Mouse (Mus musculus) ES-E14 (cell line): ENCODE results near the gene Csrp3. TPM values are rescaled to one million over a fixed set of nuclear protein-coding genes. Genes with fewer than 3 reads are reported as not detected.

Source experiments
- DNase-seq: peaks from one replicate; pipeline ENCODE4 v3.0.0-alpha.2; 2013; ENCODE audit warnings: low read depth, low spot score
- H3K27ac ChIP-seq: 2 replicates; pipeline ENCODE4 v1.5.1; 2012; ENCODE audit warnings: low read depth, mild to moderate bottlenecking, low read length, moderate library complexity, mixed read lengths; ENCODE audit not compliant: poor library complexity, insufficient read depth, severe bottlenecking
- H3K36me3 ChIP-seq: 2 replicates; pipeline ENCODE4 v1.6.1; 2012; ENCODE audit warnings: mild to moderate bottlenecking, low read length, moderate library complexity, mixed read lengths; ENCODE audit not compliant: control insufficient read depth, poor library complexity, insufficient read depth, severe bottlenecking
- H3K4me1 ChIP-seq, 2 experiments: fragments of 150-350 bp in 1 of 2; sonication (generic) in 1 of 2; 2 replicates each; pipeline ENCODE4 v1.6.1; 2012; ENCODE audit warnings: low read length in 2 of 2, mild to moderate bottlenecking in 1 of 2, mixed read lengths in 1 of 2; ENCODE audit not compliant: control insufficient read depth in 2 of 2, insufficient read depth in 2 of 2, poor library complexity in 1 of 2
- H3K4me3 ChIP-seq, 2 experiments: fragments of 150-350 bp in 1 of 2; sonication (generic) in 1 of 2; 2 replicates each; pipeline ENCODE4 v1.5.1; 2012; ENCODE audit warnings: low read length in 2 of 2, low read depth in 1 of 2, mild to moderate bottlenecking in 1 of 2, mixed read lengths in 1 of 2; ENCODE audit not compliant: insufficient read depth in 1 of 2, poor library complexity in 1 of 2, severe bottlenecking in 1 of 2
- H3K9ac ChIP-seq: 2 replicates; pipeline ENCODE4 v1.6.1; 2012; ENCODE audit warnings: low read depth, mild to moderate bottlenecking, low read length, mixed read lengths; ENCODE audit not compliant: poor library complexity, insufficient read depth, severe bottlenecking
- H3K9me3 ChIP-seq: fragments of 150-350 bp; sonication (generic); 2 replicates; pipeline ENCODE4 v1.6.1; 2012; ENCODE audit warnings: low read depth, mild to moderate bottlenecking, low read length; ENCODE audit not compliant: control insufficient read depth, insufficient read depth
- CHD2 ChIP-seq: IDR thresholded peaks from 2 replicates; pipeline ENCODE4 v1.6.1; 2014; ENCODE audit warnings: mild to moderate bottlenecking, low read depth, low read length, inconsistent platforms
- HCFC1 ChIP-seq: IDR thresholded peaks from 2 replicates; pipeline ENCODE4 v1.6.1; 2012; ENCODE audit warnings: low read length, inconsistent platforms, borderline replicate concordance; ENCODE audit not compliant: insufficient read depth
- MAFK ChIP-seq: IDR thresholded peaks from 2 replicates; pipeline ENCODE4 v1.6.1; 2014; ENCODE audit warnings: mild to moderate bottlenecking, low read depth, low read length, inconsistent platforms; ENCODE audit not compliant: insufficient read depth
- ZC3H11A ChIP-seq: IDR thresholded peaks from 2 replicates; pipeline ENCODE4 v1.6.1; 2012; ENCODE audit warnings: low read depth, mild to moderate bottlenecking, inconsistent platforms, low read length, borderline replicate concordance
- ZNF384 ChIP-seq: IDR thresholded peaks from 2 replicates; pipeline ENCODE4 v1.6.1; 2012; ENCODE audit warnings: low read depth, low read length, inconsistent platforms
- in situ Hi-C, 2 experiments: fragments of 600-800 bp; cut with MboI; formaldehyde crosslinking; loops; one replicate each; pipeline ENCODE4 v1.15.1; 2025; ENCODE audit warnings: low sequenced_read_pairs in 2 of 2, inconsistent platforms in 1 of 2; ENCODE audit not compliant: unreplicated experiment in 2 of 2
- total RNA-seq: library from RNA; depleted of rRNA; stranded (reverse); fragments of 300-350 nt; gene quantifications from 2 replicates; pipeline ENCODE4 v1.2.3, GENCODE M21; 2012

Csrp3 gene
- total RNA-seq, 1 experiment, result 1.3 TPM

GRCm38 (mm10) chr7:48823621-48824020, 24.2 kb downstream of the Csrp3 start:
- H3K36me3 ChIP-seq, result peaks cover 15% of the 10 kb centered on the region
- H3K4me1 ChIP-seq, result no peaks in the 10 kb centered on the region
- no peak for DNase-seq
- in situ Hi-C loops, result no loop called here
- TF ChIP-seq MAFK (no peak), ZC3H11A (no peak), HCFC1 (no peak), CHD2 (no peak), ZNF384 (no peak)
- H3K27ac ChIP-seq, result no peak overlapping the region
- H3K9ac ChIP-seq, result no peak overlapping the region
- H3K4me3 ChIP-seq, result no peak overlapping the region
- no peaks in the 10 kb centered on the region for H3K9me3 ChIP-seq

DNA sequence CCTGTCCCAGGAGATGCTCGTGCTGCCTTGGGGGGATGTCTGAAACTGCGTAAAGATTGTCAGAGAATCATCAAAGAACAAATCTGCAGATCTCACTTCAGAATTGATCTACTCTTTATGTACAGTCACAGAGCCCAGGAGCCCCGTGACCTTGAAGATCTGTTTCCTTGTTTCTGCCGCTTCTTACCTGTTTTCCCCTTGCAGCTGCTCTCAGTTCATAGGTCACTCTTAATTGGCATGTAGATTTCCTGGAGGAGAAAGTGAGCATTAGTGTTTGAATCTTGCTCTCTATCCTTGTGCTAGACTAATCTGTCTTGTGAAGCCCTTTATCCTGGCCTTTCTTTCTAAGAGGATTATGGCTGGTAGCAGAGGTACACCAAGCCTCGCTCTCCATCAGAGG, 26.2 kb downstream of the Csrp3 start:
- Histone ChIP-seq H3K36me3 (peaks cover 15% of the 10 kb centered on the region), H3K27ac (no peak overlapping the region), H3K4me1 (no peaks in the 10 kb centered on the region), H3K4me3 (no peak overlapping the region), H3K9ac (no peak overlapping the region), H3K9me3 (no peaks in the 10 kb centered on the region)
- TF ChIP-seq HCFC1 (no peak), ZNF384 (no peak), ZC3H11A (no peak), MAFK (no peak), CHD2 (no peak)
- in situ Hi-C loops, result no loop called here
- DNase-seq, result no peak

- no peak for DNase-seq
- in situ Hi-C loops, result no loop called here
- Histone ChIP-seq H3K4me3 (no peak overlapping the region), H3K36me3 (peaks cover 7% of the 10 kb centered on the region), H3K9ac (no peak overlapping the region), H3K4me1 (no peaks in the 10 kb centered on the region), H3K27ac (no peak overlapping the region), H3K9me3 (no peaks in the 10 kb centered on the region)
- TF ChIP-seq ZC3H11A (no peak), MAFK (no peak), HCFC1 (no peak), CHD2 (no peak), ZNF384 (no peak)
Observed at GRCm38 (mm10) chr7:48813594-48813993, 34.2 kb downstream of the Csrp3 start.

- Histone ChIP-seq H3K9me3 (no peaks in the 10 kb centered on the region), H3K4me3 (no peak overlapping the region), H3K27ac (no peak overlapping the region), H3K36me3 (peaks cover 4% of the 10 kb centered on the region), H3K4me1 (no peaks in the 10 kb centered on the region), H3K9ac (no peak overlapping the region)
- TF ChIP-seq CHD2, result no peak
- TF ChIP-seq ZNF384, result no peak
- TF ChIP-seq MAFK, result no peak
- no peak for TF ChIP-seq HCFC1
- TF ChIP-seq ZC3H11A, result no peak
- in situ Hi-C loops, result no loop called here
- no peak for DNase-seq
Observed at GRCm38 (mm10) chr7:48812358-48812757, 35.5 kb downstream of the Csrp3 start.

DNA sequence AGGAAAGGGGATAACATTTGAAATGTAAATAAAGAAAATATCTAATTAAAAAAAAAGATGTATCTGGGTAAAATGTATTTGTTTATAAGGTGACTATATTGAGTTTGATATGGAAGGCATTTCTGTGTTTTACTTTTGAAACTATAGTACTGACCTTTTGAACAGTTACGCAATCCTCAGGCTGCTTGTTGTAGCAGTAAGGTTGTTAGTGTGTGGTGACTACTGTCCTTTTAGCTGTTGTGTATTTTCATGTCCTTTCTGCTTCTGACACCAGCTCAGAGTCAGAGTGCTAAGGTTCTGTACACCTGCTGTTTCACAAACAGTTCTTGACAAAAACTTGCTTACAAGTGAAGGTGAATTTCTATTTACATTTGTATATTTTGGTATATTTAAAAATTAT, 37.2 kb downstream of the Csrp3 start:
- H3K27ac ChIP-seq, result no peak overlapping the region
- in situ Hi-C loops, result no loop called here
- no peak for TF ChIP-seq ZC3H11A
- no peak for TF ChIP-seq HCFC1
- no peak for TF ChIP-seq ZNF384
- no peak for TF ChIP-seq MAFK
- TF ChIP-seq CHD2, result no peak
- DNase-seq, result no peak
- no peaks in the 10 kb centered on the region for H3K4me1 ChIP-seq
- H3K4me3 ChIP-seq, result no peak overlapping the region
- no peaks in the 10 kb centered on the region for H3K9me3 ChIP-seq
- no peak overlapping the region for H3K9ac ChIP-seq
- H3K36me3 ChIP-seq, result peaks cover 7% of the 10 kb centered on the region
